Mouse (Mus musculus) thymus, adult 2 months (tissue): ENCODE data around the gene Arhgef7.

ENCODE experiments used
- CTCF ChIP-seq: fragments of 200-500 bp; IDR thresholded peaks from 2 replicates; pipeline ENCODE4 v1.5.1; 2012; ENCODE audit warnings: mild to moderate bottlenecking, control low read depth, low read length, moderate library complexity, borderline replicate concordance; ENCODE audit not compliant: control insufficient read depth, poor library complexity, insufficient read depth; ENCODE audit errors: extremely low read depth
- POLR2A ChIP-seq: fragments of 200-500 bp; IDR thresholded peaks from 2 replicates; pipeline ENCODE4 v1.6.1; 2012; ENCODE audit warnings: mild to moderate bottlenecking, low read length, control low read depth, moderate library complexity; ENCODE audit not compliant: control insufficient read depth, poor library complexity, insufficient read depth; ENCODE audit errors: extremely low read depth

- TF ChIP-seq CTCF (no peak), POLR2A (no peak)
These were observed 43.0 kb upstream of the Arhgef7 start for GRCm38 (mm10) chr8:11684558-11684957.
